Mouse (Mus musculus): ENCODE data around the gene F8a.
"Not testable (repeated sequence)": the region's sequence is repeated elsewhere in the genome, so short reads cannot be mapped to it uniquely, and the experiment has no call there.

Gene F8a

DNA sequence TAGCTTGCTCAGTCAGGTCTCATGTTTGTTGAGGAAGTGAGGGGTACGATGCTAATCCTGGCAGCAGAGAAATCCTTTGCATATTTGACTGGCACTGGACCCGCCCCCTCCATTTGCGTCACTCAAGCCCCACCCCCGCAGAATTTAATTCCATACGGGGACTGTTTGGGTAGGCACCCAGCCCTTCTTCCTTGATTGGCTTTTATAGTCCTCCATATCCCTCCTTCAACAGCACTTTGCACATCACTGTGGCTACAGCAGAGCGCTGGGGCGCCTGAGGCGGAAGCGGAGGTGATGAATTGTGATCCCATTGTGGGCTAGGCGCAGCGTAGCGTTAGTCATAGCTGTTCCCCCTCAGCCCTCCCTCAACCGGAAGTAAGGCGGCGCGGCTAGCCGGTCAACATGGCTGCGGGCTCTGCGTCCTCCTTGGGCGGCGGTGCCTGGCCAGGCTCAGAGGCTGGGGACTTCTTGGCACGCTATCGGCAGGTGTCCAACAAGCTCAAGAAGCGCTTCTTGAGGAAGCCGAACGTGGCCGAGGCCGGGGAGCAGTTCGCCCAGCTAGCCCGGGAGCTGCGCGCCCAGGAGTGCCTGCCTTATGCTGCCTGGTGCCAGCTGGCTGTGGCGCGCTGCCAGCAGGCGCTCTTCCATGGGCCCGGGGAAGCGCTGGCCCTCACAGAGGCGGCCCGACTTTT, at the start of gene F8a:
Gene F8a, plus strand, starts transcription at position 378 of the 692 bp plus-strand sequence.
- peak; percentile 85 for DNase-seq

DNA sequence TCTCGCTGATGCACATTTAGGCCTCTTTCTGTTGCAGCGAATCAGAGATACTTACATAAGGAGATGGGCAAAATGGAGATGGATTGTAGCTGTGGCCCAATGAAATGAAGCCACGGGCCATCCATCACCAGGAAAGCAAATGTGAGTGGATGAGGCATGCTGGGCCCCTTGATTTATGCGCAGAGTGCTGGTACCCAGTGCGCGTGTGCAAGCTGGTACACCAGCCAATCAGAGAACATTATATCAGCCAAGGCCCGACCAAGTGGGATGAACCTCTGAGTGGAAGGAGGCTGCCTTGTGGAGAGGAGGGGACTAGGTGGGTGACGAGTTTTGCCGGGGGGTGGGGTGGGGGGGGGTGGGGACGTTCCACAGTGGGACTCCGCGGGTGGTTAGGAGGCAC, 36.2 kb upstream of the F8a start, which contains the start of gene Xlr3b:
Gene Xlr3b, plus strand, starts transcription at position 274 of the 400 bp plus-strand sequence.
- not testable (repeated sequence) for DNase-seq

DNA sequence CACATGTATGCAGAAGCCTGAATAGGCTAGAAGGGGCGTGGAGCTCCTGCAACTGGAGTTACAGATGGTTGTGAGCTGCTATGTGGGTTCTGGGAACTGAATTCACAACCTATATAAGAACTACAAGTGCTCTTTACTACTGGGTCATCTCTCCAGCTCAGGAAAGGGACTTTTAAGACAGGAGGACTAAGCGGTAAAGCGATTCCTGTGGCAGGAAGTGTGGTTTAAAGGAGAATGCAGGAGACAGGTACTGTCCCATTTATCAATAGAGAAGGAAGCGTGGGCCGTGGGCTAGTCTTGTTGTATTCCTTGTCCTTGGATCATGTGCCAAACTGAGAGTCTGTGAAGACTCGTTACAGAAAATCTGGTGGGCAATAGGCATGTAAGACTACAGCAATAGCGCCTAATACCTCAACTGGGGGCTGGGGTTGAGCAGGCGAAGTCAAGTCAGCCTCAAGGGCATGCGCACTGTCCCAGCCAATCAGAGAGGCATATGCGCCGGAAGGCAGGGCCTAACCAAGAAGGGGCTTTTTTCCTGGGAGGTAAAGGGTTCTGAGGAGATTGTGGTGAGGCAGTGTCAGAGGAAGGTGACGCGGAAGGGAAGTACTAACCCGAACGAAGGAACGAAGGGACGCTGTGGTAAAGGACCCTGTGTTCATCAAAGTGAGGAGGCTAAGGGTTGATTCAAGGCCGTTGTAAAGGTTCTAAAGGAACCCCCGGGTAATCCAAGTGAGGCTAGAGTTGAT, 14.1 kb upstream of the F8a start, which contains the start of gene Xlr4b:
Gene Xlr4b, plus strand, starts transcription at position 515 of the 746 bp plus-strand sequence.
- not testable (repeated sequence) for DNase-seq

DNA sequence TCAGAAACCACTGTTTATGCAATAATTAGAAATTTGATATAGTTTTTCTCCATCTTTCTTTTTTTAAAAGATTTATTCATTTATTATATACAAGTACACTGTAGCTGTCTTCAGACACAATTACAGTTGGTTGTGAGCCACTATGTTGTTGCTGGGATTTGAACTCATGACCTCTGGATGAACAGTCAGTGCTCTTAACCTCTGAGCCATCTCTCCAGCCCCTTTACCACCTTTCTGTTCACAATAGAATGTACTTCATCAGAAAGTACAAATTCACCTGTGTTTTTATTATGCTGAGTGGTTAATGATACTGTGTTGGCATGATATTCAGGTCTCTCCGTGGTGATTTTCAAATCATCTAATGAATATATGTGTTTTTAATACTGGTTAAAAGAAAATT, 2.7 kb upstream of the F8a start:
- DNase-seq, result no peak

DNA sequence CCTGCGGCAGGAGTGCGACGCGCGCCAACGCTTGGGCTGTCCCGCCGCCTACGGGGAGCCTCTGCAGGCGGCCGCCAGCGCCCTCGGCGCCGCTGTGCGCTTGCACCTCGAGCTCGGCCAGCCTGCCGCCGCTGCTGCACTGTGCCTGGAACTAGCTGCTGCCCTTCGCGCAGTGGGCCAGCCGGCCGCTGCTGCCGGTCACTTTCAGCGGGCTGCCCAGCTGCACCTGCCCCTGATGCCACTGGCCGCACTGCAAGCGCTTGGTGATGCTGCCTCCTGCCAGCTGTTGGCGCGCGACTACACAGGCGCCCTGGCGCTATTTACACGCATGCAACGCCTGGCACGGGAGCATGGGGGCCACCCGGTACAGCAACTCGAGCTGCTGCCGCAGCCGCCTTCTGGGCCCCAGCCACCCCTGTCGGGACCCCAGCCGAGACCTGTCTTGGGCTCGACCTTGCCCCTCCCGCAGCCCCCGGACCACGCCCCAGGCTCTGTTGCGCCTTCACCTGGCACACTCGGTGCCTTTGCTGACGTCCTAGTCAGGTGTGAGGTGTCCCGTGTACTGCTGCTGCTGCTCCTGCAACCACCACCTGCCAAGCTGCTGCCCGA, 619 bp downstream of the F8a start:
- DNase-seq, result no peak

DNA sequence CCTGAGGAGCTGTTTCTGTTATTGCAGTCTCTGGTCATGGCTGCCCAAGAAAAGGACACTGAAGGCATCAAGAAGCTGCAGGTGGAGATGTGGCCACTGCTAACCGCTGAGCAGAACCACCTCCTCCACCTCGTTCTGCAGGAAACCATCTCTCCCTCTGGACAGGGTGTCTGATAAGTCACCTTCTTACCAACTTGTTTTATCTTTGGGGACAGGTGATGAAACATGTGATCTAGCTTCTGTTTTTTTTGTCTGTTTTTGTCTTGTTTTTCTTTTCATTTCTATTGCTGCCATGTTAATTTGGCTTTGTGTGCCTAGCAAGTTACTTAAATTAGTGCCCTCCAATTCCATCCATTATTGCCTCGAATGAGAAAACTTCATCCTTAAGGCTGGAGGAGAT, 1.2 kb downstream of the F8a start:
- no peak for DNase-seq

DNA sequence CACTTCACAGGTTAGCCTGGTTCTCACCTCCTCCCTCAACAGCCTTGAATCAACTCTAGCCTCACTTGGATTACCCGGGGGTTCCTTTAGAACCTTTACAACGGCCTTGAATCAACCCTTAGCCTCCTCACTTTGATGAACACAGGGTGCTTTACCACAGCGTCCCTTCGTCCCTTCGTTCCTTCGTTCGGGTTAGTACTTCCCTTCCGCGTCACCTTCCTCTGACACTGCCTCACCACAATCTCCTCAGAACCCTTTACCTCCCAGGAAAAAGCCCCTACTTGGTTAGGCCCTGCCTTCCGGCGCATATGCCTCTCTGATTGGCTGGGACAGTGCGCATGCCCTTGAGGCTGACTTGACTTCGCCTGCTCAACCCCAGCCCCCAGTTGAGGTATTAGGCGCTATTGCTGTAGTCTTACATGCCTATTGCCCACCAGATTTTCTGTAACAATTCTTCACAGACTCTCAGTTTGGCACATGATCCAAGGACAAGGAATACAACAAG, 14.8 kb downstream of the F8a start, which contains the start of gene Xlr4c:
Gene Xlr4c, minus strand, starts transcription at position 310 of the 505 bp plus-strand sequence.
- not testable (repeated sequence) for DNase-seq

DNA sequence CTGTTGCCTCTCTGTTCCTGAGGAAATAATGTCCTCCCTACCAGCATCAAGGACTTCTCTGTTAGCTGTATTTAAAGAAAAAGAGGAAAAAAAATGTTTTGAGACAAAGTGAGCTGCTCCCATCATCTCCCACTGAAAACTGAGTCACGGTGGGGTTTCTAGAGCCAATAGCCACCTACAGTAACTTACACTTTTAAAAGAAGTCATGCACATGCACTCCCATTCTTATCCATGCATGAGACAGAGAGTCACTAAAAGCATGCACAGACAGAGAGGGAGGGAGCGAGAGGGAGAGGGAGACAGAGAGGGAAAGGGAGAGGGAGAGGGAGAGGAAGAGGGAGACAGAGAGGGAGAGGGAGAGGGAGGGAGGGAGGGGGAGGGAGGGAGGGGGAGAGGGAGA, 34.3 kb downstream of the F8a start:
- DNase-seq, result not testable (repeated sequence)

DNA sequence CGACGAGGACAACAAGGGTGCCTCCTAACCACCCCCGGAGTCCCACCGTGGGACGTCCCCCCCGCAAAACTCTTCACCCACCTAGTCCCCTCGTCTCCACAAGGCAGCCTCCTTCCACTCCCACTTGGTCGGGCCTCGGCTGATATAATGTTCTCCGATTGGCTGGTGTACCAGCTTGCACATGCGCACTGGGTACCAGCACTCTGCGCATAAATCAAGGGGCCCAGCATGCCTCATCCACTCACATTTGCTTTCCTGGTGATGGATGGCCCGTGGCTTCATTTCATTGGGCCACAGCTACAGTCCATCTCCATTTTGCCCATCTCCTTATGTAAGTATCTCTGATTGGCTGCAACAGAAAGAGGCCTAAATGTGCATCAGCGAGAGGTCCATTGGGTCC, 37.2 kb downstream of the F8a start, which contains the start of gene Xlr3c:
Gene Xlr3c, minus strand, starts transcription at position 121 of the 400 bp plus-strand sequence.
- not testable (repeated sequence) for DNase-seq

Data from kidney, adult 18-20 months (tissue).